Mouse (Mus musculus) layer of hippocampus, postnatal 25 days (tissue): ENCODE data around the gene Palld. TPM values are rescaled to one million over a fixed set of nuclear protein-coding genes. Genes with fewer than 3 reads are reported as not detected.

Source experiments
- DNase-seq, 2 experiments: peaks; one replicate each; pipeline ENCODE4 v3.0.0; 2022; ENCODE audit warnings: mixed read lengths in 2 of 2, low spot score in 1 of 2; ENCODE audit errors: extremely low spot score in 1 of 2
- total RNA-seq, 2 experiments: library from RNA; stranded (reverse); gene quantifications; 2 replicates each; pipeline ENCODE4 v1.2.3; 2021

Gene Palld
- total RNA-seq, 2 experiments from 2014 or later = 5.6 to 5.8 TPM

DNA sequence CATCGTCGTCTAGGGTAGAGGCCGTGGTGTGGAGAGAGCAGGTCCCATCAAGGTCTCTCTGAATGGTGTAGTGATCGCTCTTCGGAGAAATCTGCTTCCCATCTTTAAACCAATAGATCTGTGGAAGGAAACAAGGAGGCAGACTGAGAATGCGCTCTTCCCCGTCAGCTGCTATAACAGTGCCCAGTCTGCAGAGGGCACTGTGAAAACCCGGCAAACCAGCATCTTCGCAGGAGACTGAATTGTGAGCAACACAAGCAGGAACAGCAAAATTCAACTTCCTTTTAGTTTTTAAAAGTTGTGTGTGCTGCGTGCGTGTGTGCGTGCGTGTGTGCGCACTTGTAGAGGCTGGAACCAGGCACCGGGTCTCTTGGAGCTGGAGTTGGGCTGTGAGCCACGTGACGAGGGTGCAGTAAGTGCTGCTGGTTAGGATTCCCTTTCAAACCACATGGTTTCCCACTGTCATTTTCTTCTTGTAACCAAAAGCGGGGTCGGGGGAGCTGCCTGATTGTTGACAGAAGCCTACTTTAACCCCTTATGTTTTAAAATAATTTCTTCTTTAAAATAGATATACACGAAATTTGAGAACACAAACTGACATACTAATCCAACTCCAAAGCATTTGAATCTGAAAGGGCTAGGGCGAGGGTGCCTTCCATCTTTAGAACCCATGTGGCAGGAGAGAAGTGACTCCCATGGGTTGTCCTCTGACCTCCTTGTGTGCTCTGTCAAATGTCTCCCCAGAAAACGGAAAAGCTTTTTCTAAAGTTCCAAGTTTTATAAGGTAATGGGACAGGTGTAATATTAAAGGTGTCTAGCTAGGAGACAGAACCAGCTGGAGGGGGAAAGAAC, 370.3 kb downstream of the Palld start:
- no peak for DNase-seq

DNA sequence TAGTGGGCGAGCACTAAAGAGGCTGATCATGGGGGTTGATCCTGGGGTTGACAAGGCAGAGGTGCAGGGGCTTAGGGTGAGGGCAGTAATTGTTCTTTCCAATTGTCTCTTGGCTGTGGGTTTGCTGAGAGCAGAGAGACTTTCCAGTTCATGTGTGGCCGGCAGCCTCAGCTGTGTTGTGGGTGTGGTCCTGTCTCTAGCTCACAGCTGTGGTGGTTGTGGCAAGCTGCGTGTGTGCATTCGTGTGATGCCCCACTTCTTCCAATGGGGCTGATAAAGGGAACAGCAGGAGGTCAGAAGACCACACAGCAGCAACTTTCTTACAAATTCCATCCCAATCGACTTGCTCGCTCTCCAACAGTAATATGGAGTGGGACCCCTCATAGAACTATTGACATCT, 373.8 kb downstream of the Palld start:
- no peak for DNase-seq

DNA sequence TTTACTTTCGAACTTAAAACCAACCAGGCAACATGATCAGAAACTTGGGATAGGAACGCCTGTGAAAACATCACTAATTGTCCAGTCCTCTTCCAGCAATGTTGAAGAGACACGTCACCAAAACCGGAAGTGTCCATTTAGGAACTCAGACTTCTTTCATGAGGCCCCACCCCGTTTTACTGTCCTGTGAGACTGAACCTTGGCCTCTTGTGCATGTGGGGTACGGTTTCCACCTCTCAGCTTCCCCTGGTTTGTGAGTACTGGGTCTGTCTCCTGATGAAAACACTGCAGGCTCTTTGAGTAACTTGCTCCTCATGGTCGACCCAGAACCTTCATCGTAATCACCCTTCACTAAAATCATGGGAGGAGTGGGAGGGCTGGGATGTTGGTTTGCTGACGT, 374.3 kb downstream of the Palld start:
- no peak for DNase-seq

DNA sequence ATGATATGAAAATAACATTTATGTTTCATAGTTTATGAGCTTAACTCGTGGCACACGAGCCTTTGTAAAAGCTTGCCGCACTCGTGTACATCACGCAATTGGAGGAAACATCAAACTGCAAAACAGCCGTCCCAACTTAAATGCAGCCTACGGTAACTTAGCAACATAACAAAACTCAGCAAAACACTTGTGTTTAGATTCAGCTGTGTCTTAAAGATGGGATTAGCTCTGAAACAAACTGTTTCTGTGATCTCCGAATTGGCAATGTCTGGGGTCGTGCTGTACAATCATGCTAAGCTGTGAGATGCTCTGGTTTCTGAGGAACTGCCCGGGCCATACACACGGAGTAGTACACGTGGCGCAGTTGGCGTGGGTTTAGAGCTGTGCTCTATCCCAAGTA, 375.5 kb downstream of the Palld start:
- no peak for DNase-seq

DNA sequence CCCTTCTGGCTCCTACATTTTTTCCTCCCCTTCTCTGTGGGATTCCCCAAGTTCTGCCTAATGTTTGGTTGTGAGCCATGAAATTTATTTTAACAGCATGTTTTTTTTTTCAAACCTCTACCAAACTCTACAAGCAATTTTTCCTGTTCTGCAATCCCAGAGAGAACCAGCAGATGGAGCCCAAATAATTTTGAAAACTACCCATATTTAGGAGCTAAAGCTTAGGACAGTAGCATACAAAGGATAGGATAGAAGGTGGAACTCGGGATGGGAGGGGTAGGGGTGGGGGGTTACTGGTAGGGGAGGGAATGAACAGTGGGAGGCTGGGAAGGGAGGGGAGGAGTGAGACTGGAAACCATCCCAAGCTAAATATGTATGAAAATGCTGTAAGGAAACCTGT, 380.4 kb downstream of the Palld start:
- DNase-seq = peak in 1 of 2 experiments; percentile 75

DNA sequence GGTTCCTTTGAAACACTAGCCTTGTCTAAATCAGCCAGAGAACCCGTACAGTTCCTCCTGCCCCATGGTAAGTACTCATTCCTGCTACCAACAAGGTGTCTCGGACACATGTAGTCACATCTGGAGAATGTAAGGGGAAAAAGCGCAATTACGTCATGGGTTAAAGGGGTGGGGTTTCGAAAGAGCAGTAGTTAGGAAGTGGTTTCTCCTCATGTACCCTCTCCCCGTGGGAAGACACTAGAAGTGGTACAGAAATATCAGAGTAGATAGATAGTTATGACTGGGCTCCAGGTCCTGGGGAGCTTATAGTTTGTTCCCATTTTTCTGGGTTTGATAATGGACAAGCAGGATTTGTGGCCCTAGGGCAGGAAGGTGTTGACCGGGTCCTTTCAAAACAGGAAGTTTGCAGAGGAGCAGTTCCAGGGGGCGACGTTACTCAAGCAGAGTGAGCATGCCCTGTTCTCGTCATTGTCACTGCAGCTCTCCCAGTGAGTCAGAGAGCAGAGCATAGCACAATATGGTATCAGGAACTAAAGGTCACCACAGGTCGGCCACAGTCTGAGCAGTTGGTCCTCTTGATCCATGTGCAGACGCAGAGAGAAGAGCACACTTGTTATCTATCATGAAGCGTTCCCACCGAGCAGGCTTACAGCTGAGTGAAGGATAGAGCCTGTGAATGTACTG, 384.8 kb downstream of the Palld start:
- no peak for DNase-seq

DNA sequence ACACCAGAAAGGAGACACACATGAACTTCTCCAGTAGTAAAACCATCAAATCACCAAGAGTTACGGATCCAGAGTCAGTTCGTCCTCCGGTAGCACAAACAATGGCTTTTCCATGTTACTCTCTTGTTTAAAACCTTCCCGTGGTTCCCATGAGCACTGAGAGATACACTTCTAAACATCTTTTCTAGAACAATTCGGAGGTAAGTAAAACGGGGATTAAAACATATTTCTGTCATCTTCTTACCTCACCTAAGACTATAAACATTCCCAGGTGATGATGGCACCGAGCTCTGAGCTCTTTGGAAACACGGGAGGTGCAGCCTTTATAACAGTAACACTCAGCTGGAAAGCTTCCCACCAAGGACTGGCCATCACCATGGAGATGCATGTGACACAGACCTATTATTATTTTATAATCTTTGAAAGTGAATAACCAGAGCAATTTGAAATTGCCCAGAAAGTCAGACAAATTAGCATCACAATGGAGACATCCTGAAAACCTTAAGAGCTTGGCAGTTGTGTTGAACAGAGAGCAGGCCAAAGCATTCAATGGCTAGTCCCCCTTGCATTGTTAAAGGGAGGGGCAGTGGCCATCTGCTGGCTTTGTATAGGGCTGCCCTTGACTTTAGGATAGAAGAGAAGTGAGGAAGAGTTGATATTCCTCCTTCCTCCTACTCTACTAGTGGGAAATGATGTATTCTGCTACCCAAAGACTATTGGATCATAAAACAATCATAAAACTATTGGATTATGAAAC, 385.6 kb downstream of the Palld start:
- DNase-seq = no peak

DNA sequence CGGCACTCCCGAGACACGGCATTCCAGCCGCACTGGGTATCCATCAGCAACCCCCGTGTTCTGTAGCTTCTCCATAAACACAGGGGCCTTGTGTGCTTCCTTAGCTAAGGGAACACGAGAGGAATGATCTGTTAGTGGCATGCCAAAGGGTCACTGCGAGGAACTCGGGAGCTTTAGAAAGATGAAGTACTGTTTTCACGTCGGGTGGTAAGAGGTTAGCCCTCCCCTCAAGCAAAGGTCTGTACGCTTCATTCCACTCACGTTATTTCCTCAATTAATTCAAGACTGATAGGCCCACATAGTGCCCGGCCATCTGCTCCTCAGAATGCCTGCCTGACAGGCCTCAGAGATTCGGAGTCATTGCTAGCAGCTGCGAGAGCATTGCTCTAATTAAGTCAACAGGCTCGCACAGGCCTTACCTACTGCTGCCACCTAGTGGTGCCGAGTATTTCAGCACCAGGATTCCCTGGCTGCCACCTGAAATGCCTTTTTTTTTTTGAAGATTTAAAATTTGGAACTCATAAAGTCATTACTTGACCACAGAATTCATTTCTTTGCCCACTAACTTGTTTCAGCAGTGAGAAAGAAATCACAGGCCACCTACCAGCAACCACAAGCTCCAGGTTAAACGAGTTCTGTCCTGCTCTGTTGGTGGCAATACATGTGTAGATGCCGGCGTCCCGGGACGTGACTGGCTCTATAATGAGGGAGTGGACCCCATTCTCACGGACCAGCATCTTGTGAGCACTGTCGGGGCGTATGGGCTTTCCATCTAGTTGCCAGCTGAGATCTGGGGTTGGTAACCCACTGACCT, 386.4 kb downstream of the Palld start:
- DNase-seq = peak; percentile 77 to 95

DNA sequence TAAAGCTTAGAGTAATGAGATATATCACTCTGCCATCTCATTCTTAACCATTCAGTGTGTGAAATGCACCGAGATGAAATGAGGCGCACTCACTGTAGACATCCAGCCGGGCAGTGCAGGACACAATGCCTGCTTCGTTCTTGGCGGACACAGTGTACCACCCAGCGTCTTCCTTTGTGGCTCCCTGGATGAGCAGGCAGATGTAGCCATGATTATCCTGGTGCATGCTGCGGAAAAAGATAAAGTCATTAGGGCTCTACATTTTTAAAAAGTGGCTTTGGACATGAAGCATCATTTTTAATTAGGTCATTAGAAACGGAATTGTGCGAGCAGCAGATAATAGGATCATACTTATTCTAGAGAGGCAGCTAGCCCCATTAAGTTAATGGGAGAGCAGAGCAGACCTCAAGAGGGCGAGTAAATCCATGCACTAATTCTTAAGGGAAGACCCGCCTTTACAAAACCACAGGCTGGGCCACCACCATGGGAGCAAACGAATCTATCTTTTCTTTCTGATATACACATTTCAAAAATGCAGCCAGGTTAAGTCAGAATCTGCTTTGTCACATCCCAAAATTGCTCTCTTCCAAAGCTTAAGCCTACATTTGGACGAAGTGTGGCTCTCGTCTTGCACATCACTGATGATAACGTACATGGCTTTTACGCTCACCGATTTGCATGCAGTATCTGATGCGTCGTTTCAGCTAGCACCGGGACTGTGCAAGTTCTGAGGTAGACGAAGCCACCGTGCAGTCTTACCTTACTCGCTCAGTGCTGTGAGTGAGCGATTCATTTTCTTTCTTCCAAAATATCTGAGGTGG, 387.2 kb downstream of the Palld start:
- DNase-seq = peak; percentile 13 to 19

DNA sequence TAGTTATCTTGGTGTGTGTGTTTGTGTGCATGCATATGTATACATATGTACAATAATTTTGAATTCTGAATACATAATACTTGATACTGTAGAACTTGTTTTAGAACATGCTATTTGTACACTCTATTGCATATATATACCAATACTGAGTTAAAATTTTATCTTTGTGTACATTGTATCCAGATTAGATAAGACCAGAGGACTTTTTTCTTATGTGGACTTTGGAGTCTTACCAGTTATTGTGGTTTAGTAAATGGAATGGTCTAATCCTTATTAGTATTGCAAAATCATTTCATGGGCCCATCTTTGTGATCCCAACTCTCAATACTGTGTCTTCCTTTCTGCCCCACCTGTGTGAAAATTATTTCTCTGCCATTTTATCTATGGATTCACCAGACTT, 400.2 kb downstream of the Palld start:
- no peak for DNase-seq

DNA sequence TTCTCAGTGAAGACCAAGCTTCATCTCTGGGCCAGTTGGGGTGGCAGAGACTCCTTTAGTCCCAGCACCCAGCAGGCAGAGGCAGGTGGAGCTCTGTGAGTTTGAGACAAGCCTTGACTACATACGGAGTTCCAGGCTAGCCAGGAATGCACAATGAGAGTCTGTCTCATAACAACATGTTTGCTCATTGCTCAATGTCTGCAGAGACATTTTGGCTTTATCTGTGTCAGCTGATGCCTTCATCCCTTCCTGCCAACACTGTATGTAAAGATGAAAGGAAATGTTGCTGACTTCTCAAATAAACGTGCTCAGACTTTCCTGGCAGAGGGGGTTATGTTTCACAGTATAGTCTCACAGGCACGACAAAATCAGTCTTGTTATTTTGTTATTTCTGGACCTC, 401.6 kb downstream of the Palld start:
- DNase-seq = no peak

DNA sequence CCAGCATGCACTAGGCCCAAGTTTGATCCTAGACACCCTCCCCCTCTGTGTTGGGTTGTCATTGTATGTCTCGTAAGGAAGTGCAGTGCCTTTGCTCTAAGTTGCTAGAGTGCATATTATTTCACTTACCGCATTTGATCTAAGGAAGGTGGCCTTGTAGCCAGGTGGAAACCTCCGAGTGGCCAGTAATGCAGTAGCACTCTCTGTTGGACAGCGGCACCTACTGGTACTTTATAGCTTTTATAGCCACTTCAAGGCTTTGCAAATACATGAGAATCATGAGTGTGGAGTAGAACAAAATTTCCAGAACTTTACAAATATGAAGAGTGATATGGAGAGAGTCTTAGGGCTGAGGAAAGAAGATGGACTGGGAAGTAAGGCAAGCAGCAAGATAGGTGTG, 403.5 kb downstream of the Palld start:
- no peak for DNase-seq

DNA sequence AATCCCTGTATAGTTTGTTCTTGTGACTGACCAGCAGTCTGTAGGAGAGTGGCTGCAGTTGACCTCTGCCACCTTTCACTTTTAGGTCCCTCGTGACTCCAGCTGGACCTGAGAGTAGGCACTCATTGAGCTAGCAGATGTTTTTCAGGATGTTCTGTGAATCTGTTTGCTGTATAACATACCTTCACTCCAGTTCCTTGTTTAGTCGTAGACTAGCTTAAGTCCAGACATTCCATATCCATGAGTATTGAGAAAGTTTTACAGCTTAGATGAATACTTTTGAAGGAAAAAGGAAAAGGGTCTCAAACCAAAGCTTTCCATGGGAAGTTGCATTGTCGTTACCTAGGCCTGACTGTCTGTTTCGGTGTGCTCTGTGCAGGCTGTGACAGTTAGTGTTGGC, 405.4 kb downstream of the Palld start:
- no peak for DNase-seq

DNA sequence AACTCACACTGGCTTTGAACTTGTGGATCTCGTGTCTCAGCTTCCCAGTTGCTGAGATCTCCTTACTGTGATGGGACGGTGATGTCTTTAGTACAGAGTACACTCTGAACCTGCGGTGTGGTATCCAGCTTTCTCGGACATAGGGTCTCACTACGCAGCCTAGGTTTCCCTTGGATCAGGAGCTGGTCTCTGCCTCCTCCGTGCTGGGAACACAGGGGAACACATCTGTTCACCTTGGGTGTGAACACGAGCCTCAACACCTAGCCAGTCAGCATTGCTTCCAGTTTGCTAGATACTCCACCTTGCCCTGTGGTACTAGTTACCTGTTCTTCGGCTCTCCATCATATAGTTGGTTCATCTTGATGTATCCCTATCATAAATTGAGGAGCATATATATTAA, 413.9 kb downstream of the Palld start:
- DNase-seq = no peak

DNA sequence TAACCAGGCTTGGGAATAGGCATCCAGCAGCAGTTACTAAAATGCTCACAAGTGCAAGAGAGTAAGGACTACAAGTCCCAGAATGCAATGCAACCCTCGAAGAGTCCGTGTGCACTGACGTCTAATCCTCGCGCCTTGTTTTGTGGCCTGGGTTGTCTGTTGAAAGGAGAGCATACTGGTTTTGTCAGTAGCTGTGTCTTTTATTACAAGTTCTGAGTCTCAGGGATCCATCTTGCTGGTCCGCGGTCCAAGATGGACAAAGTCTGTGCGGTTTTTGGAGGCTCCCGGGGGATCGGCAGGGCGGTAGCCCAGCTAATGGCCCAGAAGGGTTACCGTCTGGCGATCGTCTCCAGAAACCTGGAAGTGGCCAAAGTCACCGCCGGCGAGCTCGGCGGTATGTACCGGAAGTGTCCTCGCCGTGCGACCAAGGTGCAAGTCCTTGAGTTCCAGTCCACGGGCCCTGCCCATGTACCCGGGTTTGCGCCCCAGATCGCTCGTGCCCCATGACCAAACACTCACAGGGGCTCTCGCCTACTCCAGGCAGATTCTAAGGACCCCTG, 414.8 kb downstream of the Palld start, which contains the start of gene Cbr4:
Gene Cbr4, plus strand, starts transcription at position 138 of the 560 bp plus-strand sequence.
- DNase-seq = peak; percentile 70 to 71

DNA sequence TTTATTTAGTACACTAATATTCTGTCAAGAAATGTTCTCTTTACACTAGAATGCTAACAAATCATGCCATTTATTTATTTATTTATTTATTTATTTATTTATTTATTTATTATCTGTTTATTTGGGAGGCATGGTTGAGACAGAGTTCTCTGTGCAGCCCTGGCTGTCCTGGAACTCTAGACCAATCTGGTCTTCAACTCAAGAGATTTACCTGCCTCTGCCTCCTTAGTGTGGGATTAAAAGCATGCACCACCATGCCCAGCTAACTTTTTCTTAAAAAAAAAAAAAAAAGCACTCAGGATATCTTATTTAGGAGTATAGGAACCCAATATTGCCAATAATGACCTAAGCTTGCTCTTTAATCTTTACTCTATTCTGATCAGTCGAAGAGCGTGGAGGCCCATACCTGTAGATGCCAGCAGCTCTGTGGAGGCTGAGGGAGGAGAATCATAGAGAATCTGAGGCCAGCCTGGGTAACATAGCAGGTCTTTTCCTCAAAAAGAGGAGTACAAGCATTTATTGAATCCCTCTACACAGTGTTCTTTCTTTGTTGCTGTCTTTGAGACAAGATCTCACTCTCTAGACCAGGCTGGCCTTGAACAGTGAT, 415.5 kb downstream of the Palld start:
- no peak for DNase-seq

DNA sequence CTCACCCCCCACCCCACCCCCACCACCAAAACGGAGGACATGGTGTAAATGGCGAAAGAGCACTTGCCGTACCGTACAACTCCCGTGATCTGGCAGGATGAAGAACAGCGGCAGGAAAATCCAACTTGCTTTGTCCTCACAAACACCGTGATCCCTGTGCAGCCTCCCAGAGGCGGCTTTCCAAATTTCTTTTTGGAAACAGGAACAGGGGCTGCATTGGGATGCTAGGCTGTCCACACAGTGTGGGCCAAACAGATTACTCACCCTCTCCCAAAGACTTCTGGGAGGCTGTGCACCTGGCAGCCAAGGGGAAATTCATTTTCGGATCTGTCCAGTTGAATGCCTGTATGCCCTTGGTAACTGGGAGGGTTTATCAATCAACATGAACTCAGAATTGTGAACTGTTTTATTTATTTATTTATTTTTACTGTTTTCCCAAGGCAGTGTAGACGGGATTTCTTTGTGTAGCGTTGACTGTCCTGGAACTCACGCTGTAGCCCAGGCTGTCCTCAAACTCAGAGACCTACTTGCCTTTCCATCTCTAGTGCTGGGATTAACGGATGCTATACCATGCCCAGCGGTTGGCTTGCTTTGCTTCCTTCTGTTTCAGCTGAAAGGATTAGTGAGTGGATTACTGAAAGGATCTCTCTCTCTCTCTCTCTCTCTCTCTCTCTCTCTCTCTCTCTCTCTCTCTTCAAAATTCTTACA, 422.1 kb downstream of the Palld start:
- no peak for DNase-seq
